Mouse (Mus musculus): ENCODE measurements around the gene Ltb4r2.

DNA sequence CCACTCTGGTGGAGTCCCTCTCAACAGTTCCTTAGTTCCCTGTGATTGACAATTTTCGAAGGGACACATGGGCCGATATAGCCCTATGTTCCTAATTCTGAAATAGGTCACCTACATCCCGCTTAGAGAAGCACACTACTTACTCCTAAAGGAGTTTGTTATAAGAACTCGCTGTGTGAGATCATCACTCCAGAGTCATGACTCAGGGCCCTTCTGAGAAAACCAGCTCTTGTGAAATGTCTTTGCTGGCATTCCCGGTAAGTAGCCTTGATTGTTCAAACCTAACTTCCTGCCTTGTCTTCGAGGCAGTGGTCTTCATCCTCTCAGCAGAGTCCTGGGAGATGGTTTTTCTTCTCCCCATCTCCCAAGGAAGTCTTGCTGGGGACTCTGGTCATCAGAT is 7.3 kb downstream of the Ltb4r2 start:
- no peak for TF ChIP-seq CTCF (IDR thresholded peaks at IDR 0.05; ENCODE audit: borderline replicate concordance, control insufficient read depth, extremely low read depth, insufficient read depth, low read length, poor library complexity)
- no peak for TF ChIP-seq POLR2A (IDR thresholded peaks at IDR 0.05; ENCODE audit: control insufficient read depth, extremely low read depth, insufficient read depth, low read length, poor library complexity)
